In genomic region chrX:109190969-109191368, GRCm38 (mm10) we compare ENCODE assay signal across 9 mouse cellular contexts. TPM values are rescaled to one million over a fixed set of nuclear protein-coding genes. Genes with fewer than 3 reads are reported as not detected.
DNase-seq lines count a peak whose midpoint lies in the region; ATAC-seq and TF ChIP-seq lines count a peak whose summit lies in the region.
"Had no signal": no experiment of that assay in that cellular context is flagged by ENCODE, and none has a peak within 500 bp of the region (broad histone marks: within the 10 kb centered on the region; RNA-seq: fewer than 3 reads in every experiment).

No protein-coding gene starts in this region.

- no peak overlapping the region for H3K4me2 ChIP-seq in intestine, embryonic 15.5 days (replicated peaks)
- H3K4me2 ChIP-seq in intestine, postnatal 0 days (replicated peaks; ENCODE audit: low read depth), result no peak overlapping the region
- H3K4me2 ChIP-seq in heart, embryonic 14.5 days (ENCODE audit: low read length), result no peak overlapping the region
- no peak overlapping the region for H3K4me2 ChIP-seq in liver, embryonic 12.5 days

- WGBS in intestine, embryonic 15.5 days, result 65% methylated on average over 4 of the region's 4 CpGs
- WGBS in intestine, postnatal 0 days, result 65% methylated on average over 4 of the region's 4 CpGs
- WGBS in heart, embryonic 14.5 days, result 57% methylated on average over 4 of the region's 4 CpGs
- whole genome bisulfite sequencing in liver, embryonic 12.5 days (ENCODE audit: insufficient replicate concordance), result 55% methylated on average over 4 of the region's 4 CpGs

- H3K9ac ChIP-seq in intestine, embryonic 15.5 days, result no peak overlapping the region
- H3K9ac ChIP-seq in intestine, postnatal 0 days (ENCODE audit: low read depth, low read length), result no peak overlapping the region
- H3K9ac ChIP-seq in heart, embryonic 14.5 days (ENCODE audit: low read length), result no peak overlapping the region
- H3K9ac ChIP-seq in liver, embryonic 12.5 days, result no peak overlapping the region

- no peak overlapping the region for H3K4me3 ChIP-seq in intestine, embryonic 15.5 days (replicated peaks)
- no peak overlapping the region for H3K4me3 ChIP-seq in intestine, postnatal 0 days (ENCODE audit: low read depth, low read length)
- H3K4me3 ChIP-seq in heart, embryonic 14.5 days (ENCODE audit: control insufficient read depth in 1 of 2, insufficient read depth in 1 of 2, low read depth in 1 of 2, low read length in 2 of 2), result no peak overlapping the region
- no peak overlapping the region for H3K4me3 ChIP-seq in liver, embryonic 12.5 days

- TF ChIP-seq CTCF in intestine, postnatal 0 days (IDR thresholded peaks at IDR 0.05; ENCODE audit: low read depth), result no peak

- H3K27me3 ChIP-seq in intestine, embryonic 15.5 days (replicated peaks), result no peaks in the 10 kb centered on the region
- H3K27me3 ChIP-seq in intestine, postnatal 0 days (replicated peaks; ENCODE audit: control insufficient read depth, insufficient read depth, low read length), result no peaks in the 10 kb centered on the region
- H3K27me3 ChIP-seq in heart, embryonic 14.5 days (ENCODE audit: control insufficient read depth, insufficient read depth, low read length), result no peaks in the 10 kb centered on the region
- H3K27me3 ChIP-seq in liver, embryonic 12.5 days (replicated peaks), result no peaks in the 10 kb centered on the region

- no peak for ATAC-seq in intestine, embryonic 15.5 days
- ATAC-seq in intestine, postnatal 0 days, result no peak
- ATAC-seq in heart, embryonic 14.5 days (ENCODE audit: insufficient number of reproducible peaks, insufficient read depth, low FRiP score, low read depth), result no peak; the same call in 1 of the 2 replicates
- 0 out of 2 replicates have a peak, but pooled peaks have one; percentile 13 for ATAC-seq in liver, embryonic 12.5 days
- ATAC-seq in neutrophil, adult 5-6 weeks (ENCODE audit: extremely low read depth, insufficient number of reproducible peaks, low FRiP score, poor library complexity, severe bottlenecking), result 0 out of 2 replicates have a peak, but pooled peaks have one; percentile 30
- no peak for ATAC-seq in erythroid progenitor cell, adult 5-6 weeks (replicated peaks; ENCODE audit: low FRiP score, poor library complexity, severe bottlenecking)
- ATAC-seq in inflammation-experienced regulatory T-cells, adult 6 months, result no peak

- H3K36me3 ChIP-seq in intestine, embryonic 15.5 days, result no peaks in the 10 kb centered on the region
- no peaks in the 10 kb centered on the region for H3K36me3 ChIP-seq in intestine, postnatal 0 days (ENCODE audit: control insufficient read depth, insufficient read depth)
- no peaks in the 10 kb centered on the region for H3K36me3 ChIP-seq in heart, embryonic 14.5 days (ENCODE audit: control insufficient read depth, insufficient read depth, low read length)
- no peaks in the 10 kb centered on the region for H3K36me3 ChIP-seq in liver, embryonic 12.5 days

- no peaks in the 10 kb centered on the region for H3K9me3 ChIP-seq in intestine, embryonic 15.5 days
- no peaks in the 10 kb centered on the region for H3K9me3 ChIP-seq in intestine, postnatal 0 days (ENCODE audit: control insufficient read depth)
- no peaks in the 10 kb centered on the region for H3K9me3 ChIP-seq in heart, embryonic 14.5 days (ENCODE audit: control insufficient read depth, low read length)
- H3K9me3 ChIP-seq in liver, embryonic 12.5 days (replicated peaks), result no peaks in the 10 kb centered on the region

- H3K4me1 ChIP-seq in intestine, embryonic 15.5 days (replicated peaks), result no peaks in the 10 kb centered on the region
- H3K4me1 ChIP-seq in intestine, postnatal 0 days (replicated peaks; ENCODE audit: control insufficient read depth, insufficient read depth, low read length), result no peaks in the 10 kb centered on the region
- H3K4me1 ChIP-seq in heart, embryonic 14.5 days (ENCODE audit: control insufficient read depth in 2 of 2, insufficient read depth in 2 of 2, low read length in 2 of 2), result no peaks in the 10 kb centered on the region
- H3K4me1 ChIP-seq in liver, embryonic 12.5 days, result no peaks in the 10 kb centered on the region

- 0 out of 2 replicates have a peak overlapping the region, but pooled peaks have one; percentile 36 for H3K27ac ChIP-seq in intestine, embryonic 15.5 days
- no peak overlapping the region for H3K27ac ChIP-seq in intestine, postnatal 0 days (ENCODE audit: low read depth, low read length)
- peak overlapping the region; percentile 33 to 73; a peak in 3 of 4 replicates for H3K27ac ChIP-seq in heart, embryonic 14.5 days (replicated peaks in 1 of 2; ENCODE audit: control insufficient read depth in 1 of 2, insufficient read depth in 1 of 2, low read depth in 2 of 2, low read length in 2 of 2)
- H3K27ac ChIP-seq in liver, embryonic 12.5 days, result no peak overlapping the region

- no peak for DNase-seq in cerebellum, adult 11 months

RNA-seq across cellular contexts. Expression of gene Gm6377, which starts 5.6 kb away (rescaled TPM):
- polyA plus RNA-seq in intestine, embryonic 15.5 days (2015; fragmentation: Nextera tagmentation; extraction: Ambion mirVana), result 0.28 TPM in 2 replicates
- 0.38 and 0.43 TPM in 2 replicates for polyA plus RNA-seq in intestine, postnatal 0 days (2015; fragmentation: Nextera tagmentation; extraction: Ambion mirVana)
- polyA plus RNA-seq in heart, embryonic 14.5 days (2014; fragmentation: Nextera tagmentation; extraction: Ambion mirVana), result 0.24 TPM in 1 of 2 replicates, not detected in the other
- polyA plus RNA-seq in liver, embryonic 12.5 days (2016; fragmentation: Nextera tagmentation; extraction: Ambion mirVana), result 0.17 and 0.26 TPM in 2 replicates
- total RNA-seq in neutrophil, adult 5-6 weeks (2017), result 7.8 and 9.0 TPM in 2 replicates
- total RNA-seq in erythroid progenitor cell, adult 5-6 weeks (2015; ENCODE audit: low replicate concordance), result not detected in 2 replicates
- total RNA-seq in erythroid progenitor cell, adult 5-6 weeks (2017; ENCODE audit: low replicate concordance), result 1.4 and 4.8 TPM in 2 replicates
- polyA plus RNA-seq in inflammation-experienced regulatory T-cells, adult 6 months (2017; shearing (Covaris generic)), result 1 to 10 TPM in 1 of 3 experiments, under 1 TPM in 1, not detected in 1; 0.71 to 1.3 TPM
- total RNA-seq: left cerebral cortex, postnatal 14 days had no signal

Comparison
In these comparisons a context has a peak if more than half of its experiments do, and no peak if none do; other contexts are left out.
1. H3K27ac ChIP-seq: peak in intestine, embryonic 15.5 days (single experiment) and heart, embryonic 14.5 days (2 of 2); none in intestine, postnatal 0 days (single experiment) and liver, embryonic 12.5 days (single experiment).
2. ATAC-seq: peak in liver, embryonic 12.5 days (single experiment) and neutrophil, adult 5-6 weeks (single experiment); none in intestine, embryonic 15.5 days (single experiment), intestine, postnatal 0 days (single experiment), heart, embryonic 14.5 days (single experiment), erythroid progenitor cell, adult 5-6 weeks (single experiment) and inflammation-experienced regulatory T-cells, adult 6 months (single experiment).